Mouse (Mus musculus) lung, postnatal 0 days (tissue): ENCODE measurements around the gene Fxyd2. TPM values are rescaled to one million over a fixed set of nuclear protein-coding genes. Genes with fewer than 3 reads are reported as not detected.

Source experiments
- ATAC-seq: fragments of 200-750 bp; cut with Nextera tagmentation; 2 replicates; pipeline ENCODE4 v1.8.0; 2017; ENCODE audit warnings: moderate library complexity
- DNase-seq: peaks from one replicate; pipeline ENCODE4 v3.0.0-alpha.2; 2016; ENCODE audit warnings: low spot score
- H3K27ac ChIP-seq: fragments of 300-500 bp; sonication (generic); 2 replicates; pipeline ENCODE4 v1.5.1; 2014; ENCODE audit warnings: antibody characterized with exemption, mild to moderate bottlenecking, low read length, mixed read lengths
- H3K27me3 ChIP-seq: fragments of 300-500 bp; sonication (generic); replicated peaks from 2 replicates; pipeline ENCODE4 v1.6.1; 2014; ENCODE audit warnings: low read length, mixed read lengths; ENCODE audit not compliant: insufficient read depth
- H3K36me3 ChIP-seq: fragments of 300-500 bp; sonication (generic); 2 replicates; pipeline ENCODE4 v1.6.1; 2014; ENCODE audit warnings: low read length, mixed read lengths; ENCODE audit not compliant: insufficient read depth
- H3K4me1 ChIP-seq: fragments of 300-500 bp; sonication (generic); 2 replicates; pipeline ENCODE4 v1.6.1; 2014; ENCODE audit warnings: antibody characterized with exemption, low read depth, low read length, mixed read lengths; ENCODE audit not compliant: insufficient read depth
- H3K4me2 ChIP-seq: fragments of 300-500 bp; sonication (generic); replicated peaks from 2 replicates; pipeline ENCODE4 v1.6.1; 2014; ENCODE audit warnings: low read depth, mild to moderate bottlenecking, low read length, moderate library complexity, mixed read lengths
- H3K4me3 ChIP-seq: fragments of 300-500 bp; sonication (generic); 2 replicates; pipeline ENCODE4 v1.5.1; 2014; ENCODE audit warnings: low read depth, low read length
- H3K9ac ChIP-seq: fragments of 300-500 bp; sonication (generic); replicated peaks from 2 replicates; pipeline ENCODE4 v1.6.1; 2014; ENCODE audit warnings: low read depth, mild to moderate bottlenecking
- H3K9me3 ChIP-seq: fragments of 300-500 bp; sonication (generic); 2 replicates; pipeline ENCODE4 v1.6.1; 2016; ENCODE audit warnings: low read length, mixed read lengths
- CTCF ChIP-seq: IDR thresholded peaks from 2 replicates; pipeline ENCODE4 v1.5.1; 2016; ENCODE audit warnings: antibody characterized with exemption, mild to moderate bottlenecking
- EP300 ChIP-seq: IDR thresholded peaks from 2 replicates; pipeline ENCODE4 v1.6.1; 2016; ENCODE audit warnings: antibody characterized with exemption, mild to moderate bottlenecking, control low read depth
- WGBS: fragments of 180-500 bp; shearing (Covaris S2); extraction: QIAGEN DNeasy Blood & Tissue Kit; methylation state at CpG from one replicate; pipeline ENCODE4 v1.1.7; 2014; 5-methylcytosine and 5-hydroxymethylcytosine counted together
- polyA plus RNA-seq: library from polyadenylated mRNA; unstranded; fragments of >200 nt; fragmentation: Nextera tagmentation; extraction: Ambion mirVana; gene quantifications from 2 replicates; pipeline ENCODE4 v1.2.1, GENCODE M21; 2015

The Fxyd2 gene
- polyA plus RNA-seq, 1 experiment from 2014 or later = 1.2 TPM

GRCm38 (mm10) chr9:45451346-45451745, 51.9 kb downstream of the Fxyd2 start:
- Histone ChIP-seq H3K4me1 (no peaks in the 10 kb centered on the region), H3K27ac (no peak overlapping the region), H3K9me3 (no peaks in the 10 kb centered on the region), H3K4me2 (no peak overlapping the region), H3K27me3 (no peaks in the 10 kb centered on the region), H3K4me3 (no peak overlapping the region), H3K9ac (no peak overlapping the region), H3K36me3 (no peaks in the 10 kb centered on the region)
- WGBS = 88% methylated on average over 4 of the region's 4 CpGs
- no peak for DNase-seq
- TF ChIP-seq CTCF (no peak), EP300 (no peak)
- no peak for ATAC-seq

- no peak overlapping the region for H3K4me2 ChIP-seq
- H3K27ac ChIP-seq = no peak overlapping the region
- no peak overlapping the region for H3K9ac ChIP-seq
- WGBS = 57% methylated on average over 10 of the region's 10 CpGs
- no peaks in the 10 kb centered on the region for H3K27me3 ChIP-seq
- no peak overlapping the region for H3K4me3 ChIP-seq
- TF ChIP-seq EP300 (no peak), CTCF (no peak)
- DNase-seq (no peak), ATAC-seq (no peak)
- H3K36me3 ChIP-seq = no peaks in the 10 kb centered on the region
- H3K9me3 ChIP-seq = no peaks in the 10 kb centered on the region
- no peaks in the 10 kb centered on the region for H3K4me1 ChIP-seq
Observed at GRCm38 (mm10) chr9:45454032-45454431, 54.6 kb downstream of the Fxyd2 start.

GRCm38 (mm10) chr9:45454889-45455610, 55.6 kb downstream of the Fxyd2 start:
- no peak for ATAC-seq
- no peak overlapping the region for H3K9ac ChIP-seq
- WGBS = 60% methylated on average over 8 of the region's 8 CpGs

GRCm38 (mm10) chr9:45457200-45457599, 57.7 kb downstream of the Fxyd2 start:
- H3K27ac ChIP-seq = no peak overlapping the region
- 37% methylated on average over 7 of the region's 7 CpGs for WGBS
- no peak overlapping the region for H3K9ac ChIP-seq
- H3K4me3 ChIP-seq = no peak overlapping the region
- H3K4me2 ChIP-seq = no peak overlapping the region
- no peak for DNase-seq
- no peaks in the 10 kb centered on the region for H3K4me1 ChIP-seq
- no peaks in the 10 kb centered on the region for H3K27me3 ChIP-seq
- no peak for TF ChIP-seq CTCF
- H3K9me3 ChIP-seq = no peaks in the 10 kb centered on the region
- no peaks in the 10 kb centered on the region for H3K36me3 ChIP-seq
- ATAC-seq = no peak

More at GRCm38 (mm10) chr9:45454889-45455610, 55.6 kb downstream of the Fxyd2 start:
- no peak for TF ChIP-seq CTCF
- TF ChIP-seq EP300 = no peak
- Histone ChIP-seq H3K27me3 (no peaks in the 10 kb centered on the region), H3K4me2 (no peak overlapping the region), H3K36me3 (no peaks in the 10 kb centered on the region), H3K9me3 (no peaks in the 10 kb centered on the region), H3K4me3 (no peak overlapping the region), H3K27ac (no peak overlapping the region), H3K4me1 (no peaks in the 10 kb centered on the region)
- DNase-seq = no peak

GRCm38 (mm10) chr9:45458363-45458762, 58.9 kb downstream of the Fxyd2 start:
- Histone ChIP-seq H3K4me3 (no peak overlapping the region), H3K9me3 (no peaks in the 10 kb centered on the region), H3K4me2 (no peak overlapping the region), H3K9ac (no peak overlapping the region), H3K4me1 (no peaks in the 10 kb centered on the region), H3K36me3 (no peaks in the 10 kb centered on the region), H3K27ac (no peak overlapping the region), H3K27me3 (no peaks in the 10 kb centered on the region)
- TF ChIP-seq EP300 (no peak), CTCF (no peak)
- ATAC-seq = no peak
- WGBS = 60% methylated on average over 14 of the region's 14 CpGs
- no peak for DNase-seq

Other genes starting within 250 kb of the Fxyd2 start
- 0.11 and 0.21 TPM in 2 replicates for gene BC049352, start 217.7 kb upstream of the Fxyd2 start, polyA plus RNA-seq
- gene Tmprss4, start 195.6 kb upstream of the Fxyd2 start, polyA plus RNA-seq = 14.4 and 17.9 TPM in 2 replicates
- 2.1 and 2.6 TPM in 2 replicates for gene Il10ra, start 130.5 kb upstream of the Fxyd2 start, polyA plus RNA-seq
- gene Tmprss13, start 80.6 kb upstream of the Fxyd2 start, polyA plus RNA-seq = 0.83 and 0.86 TPM in 2 replicates
- gene Fxyd6, start 29.5 kb upstream of the Fxyd2 start, polyA plus RNA-seq = 13.4 and 13.5 TPM in 2 replicates
- gene Dscaml1, start 27.0 kb downstream of the Fxyd2 start, polyA plus RNA-seq = 0.16 and 0.19 TPM in 2 replicates